Mouse (Mus musculus) kidney, postnatal 14 days (tissue): ENCODE data around the gene 1700023F06Rik.

Experiments
- DNase-seq: peaks from one replicate; pipeline ENCODE4 v3.0.0; 2022; ENCODE audit warnings: mixed read lengths

Gene 1700023F06Rik

GRCm38 (mm10) chr11:103158621-103159478 lies 49.5 kb downstream of the 1700023F06Rik start:
- DNase-seq, result peak; percentile 97

GRCm38 (mm10) chr11:103149771-103150170 lies 58.6 kb downstream of the 1700023F06Rik start:
- DNase-seq, result no peak
